Mouse (Mus musculus) embryonic facial prominence, embryonic 13.5 days (tissue): ENCODE results near the gene Abca13. TPM values are rescaled to one million over a fixed set of nuclear protein-coding genes. Genes with fewer than 3 reads are reported as not detected.
"Not testable (repeated sequence)": the region's sequence is repeated elsewhere in the genome, so short reads cannot be mapped to it uniquely, and the experiment has no call there.

Experiments used
- ATAC-seq: fragments of 200-750 bp; cut with Nextera tagmentation; 2 replicates; pipeline ENCODE4 v1.8.0; 2017; ENCODE audit warnings: low read depth; ENCODE audit not compliant: insufficient number of reproducible peaks, insufficient read depth, low FRiP score, low TSS enrichment
- H3K27ac ChIP-seq: fragments of 300-500 bp; sonication (generic); 2 replicates; pipeline ENCODE4 v1.5.1; 2015; ENCODE audit warnings: moderate library complexity, mild to moderate bottlenecking, inconsistent platforms
- H3K27me3 ChIP-seq: fragments of 300-500 bp; sonication (generic); 2 replicates; pipeline ENCODE4 v1.6.1; 2015; ENCODE audit warnings: mild to moderate bottlenecking, inconsistent platforms
- H3K36me3 ChIP-seq: fragments of 300-500 bp; sonication (generic); 2 replicates; pipeline ENCODE4 v1.6.1; 2015; ENCODE audit warnings: mild to moderate bottlenecking, inconsistent platforms
- H3K4me1 ChIP-seq: fragments of 300-500 bp; sonication (generic); 2 replicates; pipeline ENCODE4 v1.6.1; 2015; ENCODE audit warnings: inconsistent platforms
- H3K4me2 ChIP-seq: fragments of 300-500 bp; sonication (generic); 2 replicates; pipeline ENCODE4 v1.6.1; 2015; ENCODE audit warnings: moderate library complexity, mild to moderate bottlenecking, inconsistent platforms
- H3K4me3 ChIP-seq: fragments of 300-500 bp; sonication (generic); 2 replicates; pipeline ENCODE4 v1.5.1; 2015; ENCODE audit warnings: mild to moderate bottlenecking, inconsistent platforms
- H3K9ac ChIP-seq: fragments of 300-500 bp; sonication (generic); 2 replicates; pipeline ENCODE4 v1.6.1; 2015; ENCODE audit warnings: mild to moderate bottlenecking, inconsistent platforms
- H3K9me3 ChIP-seq: fragments of 300-500 bp; sonication (generic); 2 replicates; pipeline ENCODE4 v1.6.1; 2016; ENCODE audit warnings: inconsistent platforms
- WGBS: fragments of 180-500 bp; shearing (Covaris S2); methylation state at CpG from one replicate; pipeline ENCODE4 v1.1.7; 2015; ENCODE audit warnings: mixed read lengths; 5-methylcytosine and 5-hydroxymethylcytosine counted together
- polyA plus RNA-seq: library from polyadenylated mRNA; unstranded; fragments of >200 nt; fragmentation: Nextera tagmentation; extraction: Ambion mirVana; gene quantifications from 2 replicates; pipeline ENCODE4 v1.2.1, GENCODE M21; 2015

The Abca13 gene
- polyA plus RNA-seq, 1 experiment from 2014 or later: 0.01 TPM

- Histone ChIP-seq H3K4me1 (no peaks in the 10 kb centered on the region), H3K4me3 (no peak overlapping the region), H3K36me3 (no peaks in the 10 kb centered on the region), H3K27me3 (no peaks in the 10 kb centered on the region), H3K4me2 (no peak overlapping the region), H3K9me3 (no peaks in the 10 kb centered on the region), H3K27ac (no peak overlapping the region), H3K9ac (no peak overlapping the region)
- WGBS: 46% methylated on average over 2 of the region's 2 CpGs
- no peak for ATAC-seq
Observed at GRCm38 (mm10) chr11:9199868-9200267, 8.1 kb downstream of the Abca13 start.

- no peaks in the 10 kb centered on the region for H3K9me3 ChIP-seq
- WGBS: 30% methylated on average over 8 of the region's 8 CpGs
- no peak overlapping the region for H3K27ac ChIP-seq
- no peak for ATAC-seq
- no peak overlapping the region for H3K4me2 ChIP-seq
- H3K27me3 ChIP-seq: no peaks in the 10 kb centered on the region
- no peaks in the 10 kb centered on the region for H3K4me1 ChIP-seq
- no peak overlapping the region for H3K4me3 ChIP-seq
- H3K36me3 ChIP-seq: no peaks in the 10 kb centered on the region
- no peak overlapping the region for H3K9ac ChIP-seq
Observed at GRCm38 (mm10) chr11:9210707-9211106, 19.0 kb downstream of the Abca13 start.

DNA sequence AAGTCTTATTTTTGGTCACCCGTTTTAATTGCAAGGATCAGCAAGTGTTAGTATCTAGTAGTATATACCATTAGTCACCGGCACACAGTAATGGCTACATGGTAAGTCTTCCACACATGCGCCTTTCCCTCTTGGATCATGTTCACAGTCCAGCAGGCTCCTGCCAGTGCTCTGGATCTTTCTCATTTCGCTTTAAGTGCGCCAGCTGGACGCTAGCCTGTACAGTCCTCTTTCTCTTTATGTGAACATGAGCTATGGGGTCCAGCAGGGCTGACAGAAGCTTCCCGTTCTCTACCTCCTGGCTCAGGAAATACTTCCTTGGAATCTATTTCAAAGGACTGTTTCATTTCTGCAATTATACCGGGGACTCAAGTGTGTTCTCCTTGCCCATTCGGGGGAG, 21.8 kb downstream of the Abca13 start:
- WGBS: 79% methylated on average over 9 of the region's 9 CpGs
- H3K4me3 ChIP-seq: no peak overlapping the region
- no peak overlapping the region for H3K4me2 ChIP-seq
- peaks cover 8% of the 10 kb centered on the region for H3K4me1 ChIP-seq
- H3K9ac ChIP-seq: no peak overlapping the region
- H3K9me3 ChIP-seq: no peaks in the 10 kb centered on the region
- no peak overlapping the region for H3K27ac ChIP-seq
- no peak for ATAC-seq
- no peaks in the 10 kb centered on the region for H3K27me3 ChIP-seq
- H3K36me3 ChIP-seq: no peaks in the 10 kb centered on the region

DNA sequence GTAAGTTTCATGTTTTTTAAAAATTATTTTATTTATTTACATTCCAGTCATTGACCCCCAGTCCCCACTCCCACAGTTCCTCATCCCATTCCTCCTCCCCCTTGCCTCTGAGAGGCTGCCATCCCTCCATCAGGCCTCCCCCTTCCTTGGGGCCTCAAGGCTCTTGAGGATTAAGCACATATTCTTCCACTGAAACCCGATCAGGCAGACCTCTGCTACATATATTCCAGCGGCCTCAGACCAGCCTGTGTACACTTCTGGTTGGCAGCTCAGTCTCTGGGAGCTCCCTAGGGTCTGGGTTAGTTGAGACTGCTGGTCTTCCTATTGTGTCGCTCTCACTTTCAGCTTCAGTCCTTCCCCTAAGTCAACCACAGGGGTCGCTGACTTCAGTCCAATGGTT, 24.5 kb downstream of the Abca13 start:
- H3K27ac ChIP-seq: no peak overlapping the region
- H3K9me3 ChIP-seq: no peaks in the 10 kb centered on the region
- no peak overlapping the region for H3K4me3 ChIP-seq
- no peak overlapping the region for H3K4me2 ChIP-seq
- H3K27me3 ChIP-seq: no peaks in the 10 kb centered on the region
- H3K4me1 ChIP-seq: peaks cover 8% of the 10 kb centered on the region
- no peak for ATAC-seq
- no peak overlapping the region for H3K9ac ChIP-seq
- no peaks in the 10 kb centered on the region for H3K36me3 ChIP-seq
- WGBS: 13% methylated on average over 4 of the region's 4 CpGs

DNA sequence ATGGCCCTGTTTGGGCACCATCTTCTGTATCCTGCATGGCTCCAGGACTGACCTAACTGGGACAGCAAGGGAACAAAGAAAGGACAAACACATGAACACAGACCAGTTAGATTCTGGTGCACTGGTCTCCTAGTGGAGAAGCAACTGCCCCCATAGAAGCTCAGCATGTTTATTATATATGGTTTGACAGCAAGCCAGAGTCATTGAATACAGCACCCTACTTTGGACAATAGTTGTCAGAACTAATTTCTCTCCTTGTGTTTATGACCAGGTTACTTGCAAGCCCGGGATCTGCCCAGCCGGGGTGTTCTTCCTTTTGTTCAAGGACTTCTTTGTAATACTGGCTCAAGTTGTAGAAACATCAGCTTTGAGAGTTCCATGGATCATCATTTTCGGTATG, 28.8 kb downstream of the Abca13 start:
- Histone ChIP-seq H3K4me3 (no peak overlapping the region), H3K4me1 (peaks cover 8% of the 10 kb centered on the region), H3K9me3 (no peaks in the 10 kb centered on the region), H3K36me3 (no peaks in the 10 kb centered on the region), H3K27me3 (no peaks in the 10 kb centered on the region), H3K27ac (no peak overlapping the region), H3K4me2 (no peak overlapping the region), H3K9ac (no peak overlapping the region)
- 85% methylated on average over 3 of the region's 3 CpGs for WGBS
- no peak for ATAC-seq

DNA sequence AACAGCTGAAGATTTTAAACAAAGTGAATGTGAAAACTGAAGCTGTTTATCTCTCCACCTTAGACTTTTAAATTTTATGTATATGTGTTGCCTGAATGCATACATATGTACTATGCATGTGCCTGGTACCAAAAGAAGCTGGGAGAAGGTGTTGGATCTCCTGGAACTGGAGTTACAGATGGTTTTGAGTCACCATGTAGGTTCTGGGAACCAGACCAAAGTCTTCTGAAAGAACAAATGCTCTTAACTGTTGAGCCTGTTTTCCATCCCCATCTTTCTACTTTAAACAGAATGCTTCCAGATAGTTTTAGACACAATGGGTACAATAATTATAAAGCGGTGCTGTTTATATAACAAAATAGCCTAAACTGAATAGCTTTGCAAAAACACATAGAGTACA, 29.9 kb downstream of the Abca13 start:
- Histone ChIP-seq H3K36me3 (no peaks in the 10 kb centered on the region), H3K9me3 (no peaks in the 10 kb centered on the region), H3K27me3 (no peaks in the 10 kb centered on the region), H3K27ac (no peak overlapping the region), H3K4me3 (no peak overlapping the region), H3K9ac (no peak overlapping the region), H3K4me1 (peaks cover under 1% of the 10 kb centered on the region; the same call in 1 of the 2 replicates), H3K4me2 (no peak overlapping the region)
- WGBS: 83% methylated on average over 1 of the region's 1 CpGs
- no peak for ATAC-seq

DNA sequence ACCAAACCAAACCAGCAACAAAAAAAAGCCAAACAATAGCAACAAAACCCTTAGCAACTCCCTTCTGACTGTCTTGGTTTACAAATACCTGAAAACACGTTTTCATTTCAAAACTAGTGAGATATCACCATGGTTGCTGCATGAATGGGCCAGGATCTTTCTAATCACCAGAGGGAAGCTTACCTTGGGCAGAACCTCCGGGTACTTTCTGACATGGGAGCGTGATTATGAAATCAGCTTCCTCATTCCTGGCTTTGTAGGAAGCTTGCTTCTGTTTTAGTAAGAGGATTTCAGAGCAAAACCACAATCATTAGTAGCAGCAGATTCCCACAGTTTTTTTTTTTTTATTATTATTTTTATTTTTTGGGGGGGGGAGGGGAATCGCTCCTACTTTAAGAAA, 34.7 kb downstream of the Abca13 start:
- 65% methylated on average over 4 of the region's 4 CpGs for WGBS
- H3K4me3 ChIP-seq: no peak overlapping the region
- H3K9ac ChIP-seq: no peak overlapping the region
- no peaks in the 10 kb centered on the region for H3K27me3 ChIP-seq
- H3K4me1 ChIP-seq: no peaks in the 10 kb centered on the region
- H3K36me3 ChIP-seq: no peaks in the 10 kb centered on the region
- H3K4me2 ChIP-seq: no peak overlapping the region
- no peaks in the 10 kb centered on the region for H3K9me3 ChIP-seq
- ATAC-seq: no peak
- no peak overlapping the region for H3K27ac ChIP-seq

DNA sequence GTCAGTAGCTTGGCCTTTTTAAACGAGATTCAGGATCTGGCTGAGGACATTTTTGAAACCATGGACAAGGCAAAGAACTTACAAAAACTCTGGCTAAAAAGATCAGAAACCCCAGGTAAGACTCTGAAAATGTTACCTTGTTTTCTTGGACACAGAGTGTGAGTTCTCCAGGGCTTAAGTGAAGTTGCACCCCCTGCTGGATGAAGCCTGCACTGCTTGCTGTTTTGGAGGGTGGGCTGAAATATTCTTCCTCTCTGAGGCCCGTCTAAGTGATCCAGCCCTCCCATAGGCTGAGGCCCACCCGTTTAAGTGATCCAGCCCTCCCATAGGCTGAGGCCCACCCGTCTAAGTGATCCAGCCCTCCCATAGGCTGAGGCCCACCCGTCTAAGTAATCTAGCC, 57.9 kb downstream of the Abca13 start:
- WGBS: 76% methylated on average over 5 of the region's 5 CpGs
- H3K4me1 ChIP-seq, H3K9ac ChIP-seq, H3K27me3 ChIP-seq, ATAC-seq, H3K4me2 ChIP-seq, H3K27ac ChIP-seq, H3K4me3 ChIP-seq, H3K36me3 ChIP-seq, H3K9me3 ChIP-seq: not testable (repeated sequence)

DNA sequence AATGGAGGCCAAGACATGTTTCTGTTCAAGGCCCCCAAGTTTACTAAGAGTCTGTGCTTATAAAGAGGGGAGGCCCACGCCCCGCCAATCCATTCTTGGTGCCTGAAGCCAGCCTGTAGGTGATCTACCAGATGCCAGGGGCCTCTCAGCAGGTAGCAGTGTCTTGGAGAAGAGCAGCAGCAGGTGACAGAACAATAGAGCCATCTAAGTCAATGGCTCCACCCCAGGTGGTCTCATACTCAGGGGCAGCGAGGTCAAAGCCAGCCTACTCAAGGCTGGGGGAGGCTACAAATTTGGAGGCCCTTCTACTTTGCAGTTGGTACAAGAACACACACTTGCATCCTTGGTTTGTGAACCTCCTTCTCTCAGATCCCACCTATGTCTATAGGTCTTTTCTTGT, 71.3 kb downstream of the Abca13 start:
- not testable (repeated sequence) for H3K27me3 ChIP-seq, H3K4me2 ChIP-seq, H3K9me3 ChIP-seq, ATAC-seq, H3K27ac ChIP-seq, H3K4me1 ChIP-seq, H3K4me3 ChIP-seq, H3K36me3 ChIP-seq, H3K9ac ChIP-seq
- 60% methylated on average over 3 of the region's 3 CpGs for WGBS

DNA sequence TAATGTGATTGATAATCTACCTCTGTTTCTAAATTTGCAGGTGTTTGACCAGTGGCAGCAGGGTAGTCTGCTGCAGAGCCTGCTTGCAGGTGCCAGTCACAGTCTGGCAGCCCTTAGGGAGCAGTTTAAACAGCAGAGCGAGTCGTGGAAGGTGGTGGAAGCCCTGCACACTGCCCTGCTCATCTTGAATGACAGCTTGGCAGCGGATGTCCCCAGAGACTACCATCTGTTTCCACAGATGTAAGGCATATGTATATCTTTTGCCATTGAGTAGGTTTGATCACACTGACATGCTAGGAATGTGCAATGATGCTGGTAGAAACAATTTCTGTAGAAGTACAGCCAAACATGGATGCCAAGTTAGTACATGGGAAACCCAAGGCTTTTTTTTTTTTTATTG, 77.3 kb downstream of the Abca13 start:
- Histone ChIP-seq H3K36me3 (no peaks in the 10 kb centered on the region), H3K9me3 (no peaks in the 10 kb centered on the region), H3K4me3 (no peak overlapping the region), H3K4me1 (no peaks in the 10 kb centered on the region), H3K27me3 (no peaks in the 10 kb centered on the region), H3K27ac (no peak overlapping the region), H3K4me2 (no peak overlapping the region), H3K9ac (no peak overlapping the region)
- WGBS: 70% methylated on average over 3 of the region's 3 CpGs
- no peak for ATAC-seq

DNA sequence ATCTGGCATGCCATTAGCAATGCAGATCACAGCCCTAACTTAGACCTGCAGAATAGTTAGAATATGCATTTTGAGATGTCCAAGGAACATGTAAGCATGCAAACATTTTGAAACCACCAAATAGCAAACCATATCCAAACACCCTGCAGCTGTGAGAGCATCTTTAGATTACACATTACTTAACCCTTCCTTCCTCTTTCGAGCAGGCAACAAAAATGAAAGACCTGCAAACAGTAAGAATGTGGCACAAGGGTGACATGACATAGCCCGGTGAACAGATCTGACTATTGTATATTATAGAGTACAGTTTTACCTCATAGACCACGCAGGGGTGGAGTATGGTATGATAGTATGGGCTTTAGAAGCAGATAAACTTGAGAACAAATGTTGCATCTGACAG, 93.5 kb downstream of the Abca13 start:
- no peak for ATAC-seq
- WGBS: 81% methylated on average over 3 of the region's 3 CpGs

DNA sequence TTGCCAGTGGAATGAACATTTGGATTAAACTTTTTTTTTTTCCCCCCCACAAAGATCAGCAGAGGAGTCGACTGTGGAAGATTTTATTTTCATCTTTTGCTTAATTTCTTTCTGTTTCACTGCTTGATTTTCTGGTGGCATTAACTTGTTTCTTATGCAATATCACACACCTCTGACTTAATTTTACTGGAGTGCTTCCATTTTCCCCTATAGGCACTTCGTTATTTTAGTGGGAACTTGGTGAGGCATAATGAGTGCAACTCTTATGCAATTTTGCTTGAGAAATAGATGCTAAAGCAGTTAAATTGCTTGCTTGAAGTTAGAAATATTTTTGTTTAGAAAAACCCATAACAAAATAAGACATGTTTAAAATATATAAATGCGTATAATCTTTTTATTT, 94.0 kb downstream of the Abca13 start:
- ATAC-seq: no peak
- Histone ChIP-seq H3K4me2 (no peak overlapping the region), H3K9ac (no peak overlapping the region), H3K9me3 (no peaks in the 10 kb centered on the region), H3K36me3 (no peaks in the 10 kb centered on the region), H3K4me1 (no peaks in the 10 kb centered on the region), H3K27me3 (no peaks in the 10 kb centered on the region), H3K4me3 (no peak overlapping the region), H3K27ac (no peak overlapping the region)
- 84% methylated on average over 3 of the region's 3 CpGs for WGBS

More for the DNA sequence above, 93.5 kb downstream of the Abca13 start:
- Histone ChIP-seq H3K9ac (no peak overlapping the region), H3K36me3 (no peaks in the 10 kb centered on the region), H3K4me1 (no peaks in the 10 kb centered on the region), H3K4me3 (no peak overlapping the region), H3K9me3 (no peaks in the 10 kb centered on the region), H3K27ac (no peak overlapping the region), H3K27me3 (no peaks in the 10 kb centered on the region), H3K4me2 (no peak overlapping the region)

DNA sequence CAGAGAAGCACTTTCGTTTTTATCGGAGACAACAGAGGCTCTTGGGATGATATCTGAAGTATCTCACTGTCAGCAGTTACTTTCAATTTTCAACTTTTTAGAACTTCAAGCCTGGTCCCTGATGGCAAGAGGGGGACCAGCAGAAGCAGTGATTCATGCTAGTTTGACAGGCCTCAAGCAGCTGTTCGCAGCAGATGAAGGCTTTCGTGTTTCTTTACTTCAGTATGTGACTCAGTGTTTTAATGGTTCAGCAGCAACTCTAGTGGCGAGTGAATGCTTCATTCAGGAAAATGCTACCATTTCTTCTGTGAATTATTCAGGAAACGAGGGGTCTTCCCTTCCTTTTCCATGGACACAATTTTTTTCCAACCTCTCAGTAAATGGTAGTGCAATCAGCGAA, 99.4 kb downstream of the Abca13 start:
- H3K4me2 ChIP-seq: no peak overlapping the region
- ATAC-seq: no peak
- H3K4me1 ChIP-seq: no peaks in the 10 kb centered on the region

More for the DNA sequence above, 99.4 kb downstream of the Abca13 start:
- Histone ChIP-seq H3K4me3 (no peak overlapping the region), H3K9ac (no peak overlapping the region), H3K27ac (no peak overlapping the region), H3K9me3 (no peaks in the 10 kb centered on the region), H3K27me3 (no peaks in the 10 kb centered on the region), H3K36me3 (no peaks in the 10 kb centered on the region)
- 84% methylated on average over 7 of the region's 7 CpGs for WGBS
